Mouse (Mus musculus) small intestine, adult 2 months (tissue): ENCODE measurements around the gene Lipa.

Experiments used
- CTCF ChIP-seq: fragments of 200-500 bp; IDR thresholded peaks from 2 replicates; pipeline ENCODE4 v1.5.1; 2012; ENCODE audit warnings: low read depth, mild to moderate bottlenecking, control low read depth, inconsistent platforms, low read length, moderate library complexity, mixed read lengths; ENCODE audit not compliant: insufficient replicate concordance, insufficient read length; ENCODE audit errors: extremely low read depth
- POLR2A ChIP-seq: fragments of 200-500 bp; IDR thresholded peaks from 2 replicates; pipeline ENCODE4 v1.6.1; 2012; ENCODE audit warnings: low read depth, mild to moderate bottlenecking, control low read depth, inconsistent platforms, low read length, moderate library complexity

DNA sequence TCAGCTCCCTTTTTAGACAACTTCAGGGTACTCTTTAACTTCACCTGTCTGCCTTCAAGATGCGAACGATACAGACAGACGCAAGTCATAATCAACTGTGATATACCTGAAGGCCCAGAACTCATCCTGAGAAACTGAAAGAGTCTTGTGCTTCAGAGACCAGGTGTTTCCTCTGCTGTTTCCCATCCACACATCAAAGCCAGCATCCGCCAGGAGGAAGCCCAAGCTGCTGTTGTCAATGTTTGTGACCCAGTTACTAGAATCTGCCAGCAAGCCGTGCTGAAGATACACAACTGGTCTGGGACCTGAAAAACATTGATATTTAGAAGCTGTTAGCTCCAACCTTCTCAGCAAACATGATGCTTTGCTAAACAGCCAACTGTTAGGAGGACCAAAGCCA is 16.6 kb downstream of the Lipa start:
- TF ChIP-seq CTCF (no peak), POLR2A (no peak)
